Mouse (Mus musculus) hindbrain, postnatal 0 days (tissue): ENCODE data around the gene Vamp3. TPM values are rescaled to one million over a fixed set of nuclear protein-coding genes. Genes with fewer than 3 reads are reported as not detected.

Experiments used
- ATAC-seq: fragments of 200-750 bp; cut with Nextera tagmentation; 2 replicates; pipeline ENCODE4 v1.8.0; 2017; ENCODE audit warnings: mild to moderate bottlenecking, moderate TSS enrichment, moderate library complexity
- DNase-seq: peaks from one replicate; pipeline ENCODE4 v3.0.0-alpha.2; 2015; ENCODE audit warnings: low spot score
- H3K27ac ChIP-seq: fragments of 300-500 bp; sonication (generic); 2 replicates; pipeline ENCODE4 v1.5.1; 2014; ENCODE audit warnings: mild to moderate bottlenecking
- H3K27me3 ChIP-seq: fragments of 300-500 bp; sonication (generic); 2 replicates; pipeline ENCODE4 v1.6.1; 2014; ENCODE audit warnings: low read length, mixed read lengths; ENCODE audit not compliant: insufficient read depth
- H3K36me3 ChIP-seq: fragments of 300-500 bp; sonication (generic); 2 replicates; pipeline ENCODE4 v1.6.1; 2014; ENCODE audit warnings: low read length, mixed read lengths; ENCODE audit not compliant: insufficient read depth
- H3K4me1 ChIP-seq: fragments of 300-500 bp; sonication (generic); 2 replicates; pipeline ENCODE4 v1.6.1; 2014; ENCODE audit warnings: antibody characterized with exemption, low read length, mixed read lengths; ENCODE audit not compliant: insufficient read depth
- H3K4me2 ChIP-seq: fragments of 300-500 bp; sonication (generic); 2 replicates; pipeline ENCODE4 v1.6.1; 2014; ENCODE audit warnings: low read depth, mild to moderate bottlenecking, low read length, moderate library complexity, mixed read lengths
- H3K4me3 ChIP-seq: fragments of 300-500 bp; sonication (generic); 2 replicates; pipeline ENCODE4 v1.5.1; 2014; ENCODE audit warnings: low read length
- H3K9ac ChIP-seq: fragments of 300-500 bp; sonication (generic); replicated peaks from 2 replicates; pipeline ENCODE4 v1.6.1; 2014; ENCODE audit warnings: mild to moderate bottlenecking, low read length, moderate library complexity, mixed read lengths
- H3K9me3 ChIP-seq: fragments of 300-500 bp; sonication (generic); 2 replicates; pipeline ENCODE4 v1.6.1; 2016; ENCODE audit warnings: low read length, mixed read lengths
- CTCF ChIP-seq: IDR thresholded peaks from 2 replicates; pipeline ENCODE4 v1.5.1; 2016; ENCODE audit warnings: antibody characterized with exemption, control low read depth, low read depth
- WGBS: fragments of 180-500 bp; shearing (Covaris S2); extraction: QIAGEN DNeasy Blood & Tissue Kit; methylation state at CpG from one replicate; pipeline ENCODE4 v1.1.7; 2014; 5-methylcytosine and 5-hydroxymethylcytosine counted together
- polyA plus RNA-seq: library from polyadenylated mRNA; unstranded; fragments of >200 nt; fragmentation: Nextera tagmentation; extraction: Ambion mirVana; gene quantifications from 2 replicates; pipeline ENCODE4 v1.2.1, GENCODE M21; 2015
- total RNA-seq: library from RNA; depleted of rRNA; stranded (reverse); fragments of >200 nt; gene quantifications from 2 replicates; pipeline ENCODE4 v1.2.3, GENCODE M21; 2014; rRNA removed

The Vamp3 gene
- total and polyA plus RNA-seq, 2 experiments from 2014 or later = 34.2 to 56.3 TPM

GRCm38 (mm10) chr4:151010316-151010715 lies 47.4 kb downstream of the Vamp3 start:
- DNase-seq (no peak), ATAC-seq (no peak)
- H3K4me1 ChIP-seq = no peaks in the 10 kb centered on the region
- H3K4me2 ChIP-seq = no peak overlapping the region
- peaks cover 5% of the 10 kb centered on the region for H3K36me3 ChIP-seq
- no peaks in the 10 kb centered on the region for H3K27me3 ChIP-seq
- WGBS = 90% methylated on average over 7 of the region's 7 CpGs
- H3K9me3 ChIP-seq = no peaks in the 10 kb centered on the region
- no peak overlapping the region for H3K27ac ChIP-seq
- no peak for TF ChIP-seq CTCF
- H3K4me3 ChIP-seq = no peak overlapping the region
- H3K9ac ChIP-seq = no peak overlapping the region

GRCm38 (mm10) chr4:151006945-151007344 lies 50.8 kb downstream of the Vamp3 start:
- 58% methylated on average over 6 of the region's 6 CpGs for WGBS
- Histone ChIP-seq H3K4me1 (no peaks in the 10 kb centered on the region), H3K4me3 (no peak overlapping the region), H3K27me3 (no peaks in the 10 kb centered on the region), H3K27ac (no peak overlapping the region), H3K4me2 (no peak overlapping the region), H3K9me3 (no peaks in the 10 kb centered on the region), H3K36me3 (no peaks in the 10 kb centered on the region), H3K9ac (no peak overlapping the region)
- TF ChIP-seq CTCF = peak; percentile 74
- DNase-seq = peak; percentile 54
- ATAC-seq = no peak

GRCm38 (mm10) chr4:151005656-151006318 lies 52.0 kb downstream of the Vamp3 start:
- ATAC-seq (no peak), DNase-seq (no peak)
- 95% methylated on average over 13 of the region's 13 CpGs for WGBS
- H3K4me2 ChIP-seq = no peak overlapping the region
- no peak overlapping the region for H3K27ac ChIP-seq
- H3K9ac ChIP-seq = no peak overlapping the region
- H3K27me3 ChIP-seq = no peaks in the 10 kb centered on the region
- no peaks in the 10 kb centered on the region for H3K9me3 ChIP-seq
- no peak for TF ChIP-seq CTCF
- no peaks in the 10 kb centered on the region for H3K36me3 ChIP-seq
- no peaks in the 10 kb centered on the region for H3K4me1 ChIP-seq
- H3K4me3 ChIP-seq = no peak overlapping the region

DNA sequence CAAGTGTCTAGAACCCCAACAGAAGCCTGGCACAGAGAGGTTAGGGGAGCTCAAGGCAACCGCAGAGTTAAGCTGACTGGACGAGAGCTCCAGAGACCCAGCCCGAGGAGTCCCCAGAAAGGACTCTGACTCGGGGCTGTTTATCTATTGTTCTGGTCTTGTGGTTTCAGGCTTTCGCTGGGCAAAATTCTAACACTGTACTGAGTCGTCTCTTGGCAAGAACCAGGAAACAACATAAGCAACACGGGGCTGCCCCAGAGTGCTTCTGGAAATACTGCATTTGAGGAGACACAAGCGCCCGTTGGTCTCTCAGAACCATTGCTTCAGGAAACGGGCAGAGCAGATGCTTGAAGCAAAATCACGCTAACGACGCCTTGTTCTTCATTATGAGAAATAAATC lies 56.4 kb downstream of the Vamp3 start:
- Histone ChIP-seq H3K4me1 (no peaks in the 10 kb centered on the region), H3K4me2 (no peak overlapping the region), H3K9me3 (no peaks in the 10 kb centered on the region), H3K36me3 (no peaks in the 10 kb centered on the region), H3K4me3 (no peak overlapping the region), H3K9ac (no peak overlapping the region), H3K27ac (no peak overlapping the region), H3K27me3 (no peaks in the 10 kb centered on the region)
- DNase-seq (no peak), ATAC-seq (no peak)
- 68% methylated on average over 13 of the region's 13 CpGs for WGBS
- TF ChIP-seq CTCF = no peak

GRCm38 (mm10) chr4:150998626-150999025 lies 59.1 kb downstream of the Vamp3 start:
- no peaks in the 10 kb centered on the region for H3K9me3 ChIP-seq
- no peak for DNase-seq
- no peak overlapping the region for H3K9ac ChIP-seq
- no peak for ATAC-seq
- H3K27ac ChIP-seq = no peak overlapping the region
- H3K4me2 ChIP-seq = no peak overlapping the region
- H3K27me3 ChIP-seq = no peaks in the 10 kb centered on the region
- 94% methylated on average over 9 of the region's 9 CpGs for WGBS
- H3K36me3 ChIP-seq = no peaks in the 10 kb centered on the region
- H3K4me3 ChIP-seq = no peak overlapping the region
- H3K4me1 ChIP-seq = no peaks in the 10 kb centered on the region
- no peak for TF ChIP-seq CTCF

Other genes with a start within 250 kb of the Vamp3 start
- 32.4 and 38.8 TPM in 2 replicates for gene Errfi1, start 204.0 kb downstream of the Vamp3 start, total RNA-seq
- 22.2 and 23.2 TPM in 2 replicates for gene Errfi1, start 204.0 kb downstream of the Vamp3 start, polyA plus RNA-seq
- gene Park7, start 143.5 kb downstream of the Vamp3 start, total RNA-seq = 126 and 135 TPM in 2 replicates
- gene Park7, start 143.5 kb downstream of the Vamp3 start, polyA plus RNA-seq = 449 and 470 TPM in 2 replicates
- 0.52 and 2.4 TPM in 2 replicates for gene Tnfrsf9, start 143.4 kb downstream of the Vamp3 start, total RNA-seq
- 0.09 and 0.34 TPM in 2 replicates for gene Tnfrsf9, start 143.4 kb downstream of the Vamp3 start, polyA plus RNA-seq
- gene Uts2, start 60.9 kb downstream of the Vamp3 start, total RNA-seq = not detected in 2 replicates
- 0.74 and 0.79 TPM in 2 replicates for gene Uts2, start 60.9 kb downstream of the Vamp3 start, polyA plus RNA-seq
- 4.0 and 11.4 TPM in 2 replicates for gene Per3, start 13.3 kb downstream of the Vamp3 start, total RNA-seq
- 4.7 and 5.0 TPM in 2 replicates for gene Per3, start 13.3 kb downstream of the Vamp3 start, polyA plus RNA-seq
- not detected in 2 replicates for gene Gm13090, start 31.6 kb upstream of the Vamp3 start, total RNA-seq
- not detected in 2 replicates for gene Gm13090, start 31.6 kb upstream of the Vamp3 start, polyA plus RNA-seq